Mouse (Mus musculus): ENCODE measurements around the gene Car9. TPM values are rescaled to one million over a fixed set of nuclear protein-coding genes. Genes with fewer than 3 reads are reported as not detected.

The Car9 gene
- 10.7 TPM for polyA plus RNA-seq (2012; fragmentation: generic; extraction: Trizol)

GRCm38 (mm10) chr4:43506536-43507185 is at the start of gene Car9:
TSS of gene Car9 (plus strand) at chr4:43506966.
- peak; percentile 24 for TF ChIP-seq POLR2A (IDR thresholded peaks at IDR 0.05; ENCODE audit: insufficient read length, low read depth)
- no peak for TF ChIP-seq E2F4 (IDR thresholded peaks at IDR 0.05; ENCODE audit: insufficient read depth)
- no peak for TF ChIP-seq SRF (IDR thresholded peaks at IDR 0.05; ENCODE audit: control insufficient read depth, insufficient read length, low read depth)
- TF ChIP-seq REST (IDR thresholded peaks at IDR 0.05; ENCODE audit: insufficient read depth, insufficient read length): no peak
- no peak for TF ChIP-seq TCF12 (IDR thresholded peaks at IDR 0.05; ENCODE audit: insufficient read depth, poor library complexity, severe bottlenecking)
- no peak for TF ChIP-seq TCF3 (IDR thresholded peaks at IDR 0.05; ENCODE audit: insufficient read length, low read depth)
- TF ChIP-seq MAX (IDR thresholded peaks at IDR 0.05; ENCODE audit: low read depth): no peak
- peak within 1 kb of the TSS; percentile 8 for H3K4me3 ChIP-seq

DNA sequence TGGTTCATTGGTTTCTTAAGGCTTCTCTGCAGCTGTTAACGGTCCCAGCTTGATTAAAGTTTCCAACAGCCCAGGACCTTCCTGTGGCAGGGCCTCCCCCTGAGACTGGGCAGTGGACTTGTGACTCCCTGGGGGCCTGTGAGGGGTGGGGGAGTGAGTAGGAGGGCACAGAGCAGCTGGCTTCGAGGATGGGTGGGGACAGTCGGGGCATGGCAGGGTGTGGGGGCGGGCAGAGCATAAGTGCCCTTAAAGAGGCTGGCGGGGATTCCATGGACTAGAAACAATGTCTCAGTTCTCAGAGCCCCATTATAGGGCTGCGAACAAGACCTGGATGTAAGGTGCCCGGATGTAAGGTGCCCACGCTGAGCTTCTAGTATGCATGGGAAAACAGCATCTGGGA is 49.6 kb upstream of the Car9 start:
- Histone ChIP-seq H3ac (ENCODE audit: control insufficient read depth, insufficient read length) (no peak overlapping the region), H3K4me2 (ENCODE audit: low read depth) (no peak overlapping the region), H3K79me2 (ENCODE audit: control insufficient read depth, insufficient read depth) (no peaks in the 10 kb centered on the region), H3K4me3 (no peak overlapping the region), H3K36me3 (ENCODE audit: control insufficient read depth, insufficient read depth) (no peaks in the 10 kb centered on the region), H3K27me3 (ENCODE audit: control insufficient read depth, insufficient read depth, insufficient read length) (no peaks in the 10 kb centered on the region)
- TF ChIP-seq SRF (IDR thresholded peaks at IDR 0.05; ENCODE audit: control insufficient read depth, insufficient read length, low read depth) (no peak), MYOG (IDR thresholded peaks at IDR 0.05; ENCODE audit: control insufficient read depth in 1 of 3, insufficient read depth in 1 of 3, insufficient read length in 2 of 3, low read depth in 2 of 3) (peak in 1 of 3 experiments; percentile 86), MAX (IDR thresholded peaks at IDR 0.05; ENCODE audit: low read depth) (no peak), MYOD1 (IDR thresholded peaks at IDR 0.05; ENCODE audit: control insufficient read depth in 1 of 3, insufficient read length in 2 of 3, low read depth in 2 of 3) (peak in 2 of 3 experiments; percentile 48 to 90), POLR2A (IDR thresholded peaks at IDR 0.05; ENCODE audit: insufficient read length, low read depth) (no peak), CEBPB (IDR thresholded peaks at IDR 0.05; ENCODE audit: insufficient read depth, poor library complexity, severe bottlenecking) (no peak)

More at GRCm38 (mm10) chr4:43506536-43507185, at the start of gene Car9:
- Histone ChIP-seq H3ac (ENCODE audit: control insufficient read depth, insufficient read length) (no peak within 1 kb of the TSS), H3K36me3 (ENCODE audit: control insufficient read depth, insufficient read depth) (no peaks in the 10 kb centered on the region), H3K4me2 (ENCODE audit: low read depth) (peak within 1 kb of the TSS; percentile 45), H3K27me3 (ENCODE audit: control insufficient read depth, insufficient read depth, insufficient read length) (no peaks in the 10 kb centered on the region), H3K79me2 (ENCODE audit: control insufficient read depth, insufficient read depth) (no peaks in the 10 kb centered on the region)

GRCm38 (mm10) chr4:43463102-43463501 is 43.7 kb upstream of the Car9 start:
- TF ChIP-seq SRF (IDR thresholded peaks at IDR 0.05; ENCODE audit: control insufficient read depth, insufficient read length, low read depth) (no peak), TCF3 (IDR thresholded peaks at IDR 0.05; ENCODE audit: insufficient read length, low read depth) (no peak), POLR2A (IDR thresholded peaks at IDR 0.05; ENCODE audit: insufficient read length, low read depth) (no peak), TCF12 (IDR thresholded peaks at IDR 0.05; ENCODE audit: insufficient read depth, poor library complexity, severe bottlenecking) (no peak), USF1 (IDR thresholded peaks at IDR 0.05; ENCODE audit: low read depth) (no peak), E2F4 (IDR thresholded peaks at IDR 0.05; ENCODE audit: insufficient read depth) (no peak), POLR2AphosphoS2 (IDR thresholded peaks at IDR 0.05; ENCODE audit: insufficient read length, low read depth) (no peak), MYOD1 (IDR thresholded peaks at IDR 0.05; ENCODE audit: control insufficient read depth in 1 of 3, insufficient read length in 2 of 3, low read depth in 2 of 3) (no peak), REST (IDR thresholded peaks at IDR 0.05; ENCODE audit: insufficient read depth, insufficient read length) (no peak), CEBPB (IDR thresholded peaks at IDR 0.05; ENCODE audit: insufficient read depth, poor library complexity, severe bottlenecking) (no peak), MYOG (IDR thresholded peaks at IDR 0.05; ENCODE audit: control insufficient read depth in 1 of 3, insufficient read depth in 1 of 3, insufficient read length in 2 of 3, low read depth in 2 of 3) (no peak), MAX (IDR thresholded peaks at IDR 0.05; ENCODE audit: low read depth) (no peak)

GRCm38 (mm10) chr4:43465935-43466334 is 40.8 kb upstream of the Car9 start:
- Histone ChIP-seq H3K36me3 (ENCODE audit: control insufficient read depth, insufficient read depth) (no peaks in the 10 kb centered on the region), H3ac (ENCODE audit: control insufficient read depth, insufficient read length) (no peak overlapping the region), H3K4me2 (ENCODE audit: low read depth) (no peak overlapping the region), H3K27me3 (ENCODE audit: control insufficient read depth, insufficient read depth, insufficient read length) (no peaks in the 10 kb centered on the region), H3K79me2 (ENCODE audit: control insufficient read depth, insufficient read depth) (no peaks in the 10 kb centered on the region), H3K4me3 (no peak overlapping the region)
- TF ChIP-seq TCF12 (IDR thresholded peaks at IDR 0.05; ENCODE audit: insufficient read depth, poor library complexity, severe bottlenecking) (no peak), CEBPB (IDR thresholded peaks at IDR 0.05; ENCODE audit: insufficient read depth, poor library complexity, severe bottlenecking) (no peak), SRF (IDR thresholded peaks at IDR 0.05; ENCODE audit: control insufficient read depth, insufficient read length, low read depth) (no peak), MAX (IDR thresholded peaks at IDR 0.05; ENCODE audit: low read depth) (no peak), TCF3 (IDR thresholded peaks at IDR 0.05; ENCODE audit: insufficient read length, low read depth) (no peak), MYOG (IDR thresholded peaks at IDR 0.05; ENCODE audit: control insufficient read depth in 1 of 3, insufficient read depth in 1 of 3, insufficient read length in 2 of 3, low read depth in 2 of 3) (no peak), USF1 (IDR thresholded peaks at IDR 0.05; ENCODE audit: low read depth) (no peak), E2F4 (IDR thresholded peaks at IDR 0.05; ENCODE audit: insufficient read depth) (no peak), POLR2A (IDR thresholded peaks at IDR 0.05; ENCODE audit: insufficient read length, low read depth) (no peak), REST (IDR thresholded peaks at IDR 0.05; ENCODE audit: insufficient read depth, insufficient read length) (no peak), MYOD1 (IDR thresholded peaks at IDR 0.05; ENCODE audit: control insufficient read depth in 1 of 3, insufficient read length in 2 of 3, low read depth in 2 of 3) (no peak), POLR2AphosphoS2 (IDR thresholded peaks at IDR 0.05; ENCODE audit: insufficient read length, low read depth) (no peak)

More at GRCm38 (mm10) chr4:43463102-43463501, 43.7 kb upstream of the Car9 start:
- Histone ChIP-seq H3K27me3 (ENCODE audit: control insufficient read depth, insufficient read depth, insufficient read length) (no peaks in the 10 kb centered on the region), H3K79me2 (ENCODE audit: control insufficient read depth, insufficient read depth) (no peaks in the 10 kb centered on the region), H3K4me2 (ENCODE audit: low read depth) (no peak overlapping the region), H3K36me3 (ENCODE audit: control insufficient read depth, insufficient read depth) (no peaks in the 10 kb centered on the region), H3ac (ENCODE audit: control insufficient read depth, insufficient read length) (no peak overlapping the region), H3K4me3 (no peak overlapping the region)

All from myocyte (in vitro differentiated cells).